Mouse (Mus musculus) spleen, adult 2 months (tissue): Measurements from ENCODE around the gene Vangl1.

ENCODE experiments used
- CTCF ChIP-seq: fragments of 200-500 bp; IDR thresholded peaks from 2 replicates; pipeline ENCODE4 v1.5.1; 2011; ENCODE audit warnings: mild to moderate bottlenecking, inconsistent platforms; ENCODE audit not compliant: insufficient read depth, insufficient read length, insufficient replicate concordance; ENCODE audit errors: extremely low read depth
- POLR2A ChIP-seq: fragments of 200-500 bp; IDR thresholded peaks from 2 replicates; pipeline ENCODE4 v1.6.1; 2011; ENCODE audit warnings: low read depth, low read length, inconsistent platforms

DNA sequence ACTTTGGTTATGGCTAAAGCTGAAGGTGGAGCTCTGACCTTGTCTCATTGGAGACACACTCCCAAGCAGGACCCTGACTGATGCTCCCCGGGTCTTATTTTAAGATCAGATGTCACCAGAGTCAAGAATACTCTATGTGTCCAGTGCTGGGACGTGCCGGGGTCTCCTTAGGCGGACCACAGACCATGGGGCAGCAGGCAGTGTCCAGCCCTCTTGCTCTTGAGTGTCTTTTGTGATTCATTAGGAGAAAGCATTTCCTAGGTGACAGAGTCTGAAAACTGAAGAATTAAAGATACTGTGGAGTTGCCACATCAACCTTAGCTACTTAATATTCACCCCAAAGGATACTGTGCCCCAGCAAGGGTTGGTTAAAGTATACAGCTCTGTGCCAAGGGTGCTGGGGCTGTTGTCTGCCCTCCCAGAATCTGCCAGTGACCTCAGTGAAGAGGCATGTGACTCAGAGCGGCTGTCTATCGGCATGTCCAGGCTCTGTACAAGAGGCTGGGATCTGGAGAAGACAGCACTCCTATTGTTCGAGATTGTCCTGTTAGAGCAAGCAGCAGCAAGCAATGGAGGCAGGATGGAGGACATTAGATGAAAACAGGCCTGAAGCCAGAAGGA is 92.4 kb downstream of the Vangl1 start:
- TF ChIP-seq CTCF (no peak), POLR2A (no peak)
